Mouse (Mus musculus): ENCODE data around the gene B3gnt7. TPM values are rescaled to one million over a fixed set of nuclear protein-coding genes. Genes with fewer than 3 reads are reported as not detected.

The B3gnt7 gene
- not detected in 2 replicates for polyA plus RNA-seq (2012; ENCODE audit: insufficient read depth, insufficient read length, missing spikeins)

GRCm38 (mm10) chr1:86302532-86302931 is at the start of gene B3gnt7:
B3gnt7 (plus strand) TSS chr1:86302832.
- Histone ChIP-seq H3K4me1 (ENCODE audit: control insufficient read depth, insufficient read depth, insufficient read length, low read length) (no peaks in the 10 kb centered on the region), H3K4me3 (ENCODE audit: insufficient read depth, low read depth, low read length) (peak within 1 kb of the TSS; percentile 36), H3K27ac (replicated peaks; ENCODE audit: low read depth, low read length) (no peak within 1 kb of the TSS)

GRCm38 (mm10) chr1:86253410-86253809 is 49.2 kb upstream of the B3gnt7 start:
- Histone ChIP-seq H3K27ac (replicated peaks; ENCODE audit: low read depth, low read length) (no peak overlapping the region), H3K4me1 (ENCODE audit: control insufficient read depth, insufficient read depth, insufficient read length, low read length) (no peaks in the 10 kb centered on the region)

GRCm38 (mm10) chr1:86256311-86256710 is 46.3 kb upstream of the B3gnt7 start:
- H3K4me1 ChIP-seq (ENCODE audit: control insufficient read depth, insufficient read depth, insufficient read length, low read length): no peaks in the 10 kb centered on the region
- H3K27ac ChIP-seq (replicated peaks; ENCODE audit: low read depth, low read length): no peak overlapping the region
- H3K4me3 ChIP-seq (ENCODE audit: insufficient read depth, low read depth, low read length): no peak overlapping the region

More at GRCm38 (mm10) chr1:86253410-86253809, 49.2 kb upstream of the B3gnt7 start:
- no peak overlapping the region for H3K4me3 ChIP-seq (ENCODE audit: insufficient read depth, low read depth, low read length)

GRCm38 (mm10) chr1:86257228-86257627 is 45.4 kb upstream of the B3gnt7 start:
- H3K4me1 ChIP-seq (ENCODE audit: control insufficient read depth, insufficient read depth, insufficient read length, low read length): no peaks in the 10 kb centered on the region
- no peak overlapping the region for H3K27ac ChIP-seq (replicated peaks; ENCODE audit: low read depth, low read length)
- no peak overlapping the region for H3K4me3 ChIP-seq (ENCODE audit: insufficient read depth, low read depth, low read length)

DNA sequence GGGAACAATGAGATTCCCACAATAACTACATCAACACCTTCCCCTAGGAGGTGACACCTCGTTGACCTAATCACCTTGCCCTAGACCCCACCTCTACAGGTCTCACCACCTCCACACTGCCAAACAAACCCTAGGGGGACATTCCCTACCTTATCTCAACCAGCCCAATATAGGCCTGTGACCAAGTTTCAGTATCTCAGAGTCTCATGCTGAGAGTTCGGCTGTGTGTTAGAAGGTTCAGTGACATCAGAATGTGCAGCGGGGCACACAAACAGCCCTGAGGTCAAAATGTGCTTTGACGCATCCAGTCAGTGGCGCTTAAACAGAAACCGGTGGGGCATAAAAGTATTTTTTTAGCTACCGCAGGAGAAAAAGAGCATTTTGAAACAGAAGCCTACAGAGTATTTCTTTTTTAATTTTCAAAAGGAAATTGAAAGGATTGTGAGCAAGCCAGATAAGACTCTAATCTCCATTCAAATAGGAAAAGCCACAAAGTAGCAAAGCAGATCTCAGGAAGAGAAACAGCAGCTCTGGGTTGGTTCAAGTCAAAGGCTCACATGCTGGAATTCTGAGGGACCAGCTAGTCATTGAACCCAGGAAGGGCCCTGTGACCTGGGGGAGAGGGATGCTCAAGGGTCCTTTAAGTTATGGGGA is 44.3 kb upstream of the B3gnt7 start:
- H3K27ac ChIP-seq (replicated peaks; ENCODE audit: low read depth, low read length): no peak overlapping the region
- no peak overlapping the region for H3K4me3 ChIP-seq (ENCODE audit: insufficient read depth, low read depth, low read length)
- H3K4me1 ChIP-seq (ENCODE audit: control insufficient read depth, insufficient read depth, insufficient read length, low read length): no peaks in the 10 kb centered on the region

DNA sequence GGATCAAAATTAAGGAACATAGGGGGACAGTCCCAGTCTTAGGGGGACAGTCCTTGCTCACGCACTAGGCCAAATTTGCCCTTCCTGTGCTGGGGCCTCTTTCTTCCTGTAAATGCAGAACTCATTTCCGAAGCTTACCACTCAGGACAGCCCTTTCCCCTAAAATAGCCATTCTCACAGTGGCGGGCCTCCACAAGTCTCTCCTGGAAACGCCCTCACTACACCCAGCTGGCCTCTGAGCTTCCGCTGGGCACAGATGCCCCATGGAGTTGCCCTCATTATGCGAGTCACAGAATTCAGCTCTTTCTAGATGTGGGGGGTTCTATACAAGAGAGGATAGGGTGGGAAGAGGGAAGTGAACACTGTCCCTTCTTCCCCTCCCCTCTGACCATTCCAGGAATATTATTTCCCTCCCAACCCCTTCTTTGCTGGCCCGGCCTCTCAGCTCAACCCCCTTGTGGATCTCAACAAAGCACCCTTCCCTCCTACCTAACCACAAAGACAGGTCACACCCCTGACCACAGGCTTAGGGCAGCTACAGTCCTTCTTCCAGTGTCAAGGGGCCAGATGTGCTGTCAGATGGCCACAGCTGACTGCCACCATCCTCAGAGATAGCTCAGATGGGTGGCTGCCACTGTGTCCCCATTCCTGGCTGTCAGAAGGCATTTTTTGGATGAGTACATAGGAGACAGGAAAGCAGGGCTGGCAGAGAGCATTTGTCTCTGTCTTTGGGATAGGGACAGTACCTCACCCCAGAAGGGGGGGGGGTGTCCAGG is 38.9 kb upstream of the B3gnt7 start:
- H3K4me3 ChIP-seq (ENCODE audit: insufficient read depth, low read depth, low read length): no peak overlapping the region
- H3K4me1 ChIP-seq (ENCODE audit: control insufficient read depth, insufficient read depth, insufficient read length, low read length): no peaks in the 10 kb centered on the region
- H3K27ac ChIP-seq (replicated peaks; ENCODE audit: low read depth, low read length): no peak overlapping the region

DNA sequence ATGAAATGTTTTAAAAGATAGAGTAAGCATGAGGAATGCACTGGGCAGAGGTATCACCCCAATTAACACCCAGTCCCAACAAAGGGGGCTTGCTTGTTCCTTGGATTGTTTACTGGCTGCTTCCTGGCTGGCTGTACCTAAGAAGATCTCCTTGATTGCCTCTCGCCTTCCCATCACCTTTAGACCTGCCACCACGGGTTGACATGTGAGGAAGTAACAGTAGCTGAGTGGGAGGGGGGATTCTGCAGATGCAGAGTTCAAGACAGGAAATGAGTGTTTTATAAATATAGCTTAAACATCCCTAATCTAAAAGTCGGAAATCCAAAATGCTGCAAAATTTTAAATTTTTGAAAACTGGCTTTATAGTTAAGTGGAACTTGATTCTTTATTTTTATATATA is 37.6 kb upstream of the B3gnt7 start:
- no peak overlapping the region for H3K4me3 ChIP-seq (ENCODE audit: insufficient read depth, low read depth, low read length)
- no peak overlapping the region for H3K27ac ChIP-seq (replicated peaks; ENCODE audit: low read depth, low read length)
- H3K4me1 ChIP-seq (ENCODE audit: control insufficient read depth, insufficient read depth, insufficient read length, low read length): no peaks in the 10 kb centered on the region

- Histone ChIP-seq H3K4me1 (ENCODE audit: control insufficient read depth, insufficient read depth, insufficient read length, low read length) (no peaks in the 10 kb centered on the region), H3K4me3 (ENCODE audit: insufficient read depth, low read depth, low read length) (no peak overlapping the region)
These were observed 34.0 kb upstream of the B3gnt7 start for GRCm38 (mm10) chr1:86268492-86269189.

GRCm38 (mm10) chr1:86269190-86269508 is 33.5 kb upstream of the B3gnt7 start:
- H3K4me1 ChIP-seq (ENCODE audit: control insufficient read depth, insufficient read depth, insufficient read length, low read length): no peaks in the 10 kb centered on the region
- H3K4me3 ChIP-seq (ENCODE audit: insufficient read depth, low read depth, low read length): no peak overlapping the region
- H3K27ac ChIP-seq (replicated peaks; ENCODE audit: low read depth, low read length): no peak overlapping the region

More at GRCm38 (mm10) chr1:86268492-86269189, 34.0 kb upstream of the B3gnt7 start:
- no peak overlapping the region for H3K27ac ChIP-seq (replicated peaks; ENCODE audit: low read depth, low read length)

DNA sequence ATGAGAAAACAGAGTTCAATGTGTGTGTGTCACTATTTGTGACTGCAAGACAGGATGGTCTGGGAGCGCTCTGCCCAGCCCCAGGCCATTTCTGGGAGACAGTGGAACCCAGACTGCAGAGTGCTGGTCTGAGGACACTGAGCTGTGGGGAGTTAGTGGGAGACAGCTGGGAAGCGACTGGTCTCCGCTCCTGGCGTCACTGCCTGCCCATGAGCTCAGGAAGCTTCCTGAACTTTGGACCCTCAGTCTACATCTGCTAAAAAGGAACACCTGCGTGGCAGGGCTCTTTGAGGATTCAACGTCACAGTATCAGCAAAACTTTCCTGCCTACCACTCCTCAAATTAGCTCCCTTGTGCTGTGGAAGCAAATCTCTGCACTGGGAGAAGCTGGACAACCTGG is 30.9 kb upstream of the B3gnt7 start:
- no peak overlapping the region for H3K27ac ChIP-seq (replicated peaks; ENCODE audit: low read depth, low read length)
- no peaks in the 10 kb centered on the region for H3K4me1 ChIP-seq (ENCODE audit: control insufficient read depth, insufficient read depth, insufficient read length, low read length)
- no peak overlapping the region for H3K4me3 ChIP-seq (ENCODE audit: insufficient read depth, low read depth, low read length)

GRCm38 (mm10) chr1:86277055-86277454 is 25.6 kb upstream of the B3gnt7 start:
- Histone ChIP-seq H3K4me1 (ENCODE audit: control insufficient read depth, insufficient read depth, insufficient read length, low read length) (no peaks in the 10 kb centered on the region), H3K4me3 (ENCODE audit: insufficient read depth, low read depth, low read length) (no peak overlapping the region), H3K27ac (replicated peaks; ENCODE audit: low read depth, low read length) (no peak overlapping the region)

- Histone ChIP-seq H3K4me3 (ENCODE audit: insufficient read depth, low read depth, low read length) (no peak overlapping the region), H3K4me1 (ENCODE audit: control insufficient read depth, insufficient read depth, insufficient read length, low read length) (no peaks in the 10 kb centered on the region), H3K27ac (replicated peaks; ENCODE audit: low read depth, low read length) (no peak overlapping the region)
These were observed 20.7 kb upstream of the B3gnt7 start for GRCm38 (mm10) chr1:86281781-86282536.

GRCm38 (mm10) chr1:86284101-86284500 is 18.5 kb upstream of the B3gnt7 start:
- H3K4me1 ChIP-seq (ENCODE audit: control insufficient read depth, insufficient read depth, insufficient read length, low read length): no peaks in the 10 kb centered on the region
- H3K4me3 ChIP-seq (ENCODE audit: insufficient read depth, low read depth, low read length): no peak overlapping the region
- no peak overlapping the region for H3K27ac ChIP-seq (replicated peaks; ENCODE audit: low read depth, low read length)

GRCm38 (mm10) chr1:86285295-86285694 is 17.3 kb upstream of the B3gnt7 start:
- Histone ChIP-seq H3K4me3 (ENCODE audit: insufficient read depth, low read depth, low read length) (no peak overlapping the region), H3K4me1 (ENCODE audit: control insufficient read depth, insufficient read depth, insufficient read length, low read length) (no peaks in the 10 kb centered on the region), H3K27ac (replicated peaks; ENCODE audit: low read depth, low read length) (no peak overlapping the region)

GRCm38 (mm10) chr1:86287473-86287872 is 15.2 kb upstream of the B3gnt7 start:
- H3K4me3 ChIP-seq (ENCODE audit: insufficient read depth, low read depth, low read length): no peak overlapping the region
- no peak overlapping the region for H3K27ac ChIP-seq (replicated peaks; ENCODE audit: low read depth, low read length)
- no peaks in the 10 kb centered on the region for H3K4me1 ChIP-seq (ENCODE audit: control insufficient read depth, insufficient read depth, insufficient read length, low read length)

All from brown adipose tissue, adult 24 weeks (tissue).